Mouse (Mus musculus): ENCODE data around the gene Rfx3. TPM values are rescaled to one million over a fixed set of nuclear protein-coding genes. Genes with fewer than 3 reads are reported as not detected.

The Rfx3 gene
- total and polyA plus RNA-seq, 3 experiments = 1.1 to 62.0 (median 1.8) TPM

- DNase-seq (ENCODE audit: low read depth, low spot score) = no peak
- Histone ChIP-seq H3K9me3 (replicated peaks; ENCODE audit: insufficient read depth, low read length) (no peaks in the 10 kb centered on the region), H3K27ac (ENCODE audit: control insufficient read depth, low read depth, low read length) (no peak overlapping the region), H3K27me3 (ENCODE audit: control insufficient read depth in 1 of 2, insufficient read depth in 2 of 2, low read length in 2 of 2) (no peaks in the 10 kb centered on the region), H3K4me3 (ENCODE audit: control insufficient read depth in 1 of 2, insufficient read depth in 1 of 2, low read depth in 2 of 2, low read length in 2 of 2) (no peak overlapping the region), H3K9ac (ENCODE audit: control insufficient read depth, low read depth, low read length, poor library complexity, severe bottlenecking) (no peak overlapping the region), H3K79me2 (ENCODE audit: control insufficient read depth, insufficient read depth, low read length, poor library complexity) (no peaks in the 10 kb centered on the region), H3K36me3 (ENCODE audit: control insufficient read depth in 1 of 2, insufficient read depth in 2 of 2, low read length in 2 of 2) (no peaks in the 10 kb centered on the region), H3K4me1 (ENCODE audit: control insufficient read depth in 1 of 2, insufficient read depth in 2 of 2, low read length in 2 of 2) (no peaks in the 10 kb centered on the region)
- TF ChIP-seq CHD2 (IDR thresholded peaks at IDR 0.05; ENCODE audit: low read length) (no peak), MXI1 (IDR thresholded peaks at IDR 0.05; ENCODE audit: low read depth, low read length) (no peak), HCFC1 (IDR thresholded peaks at IDR 0.05; ENCODE audit: low read depth, low read length) (no peak), MAZ (IDR thresholded peaks at IDR 0.05; ENCODE audit: low read depth, low read length) (no peak), ELF1 (IDR thresholded peaks at IDR 0.05; ENCODE audit: low read depth, low read length) (no peak), POLR2AphosphoS2 (IDR thresholded peaks at IDR 0.05; ENCODE audit: low read length) (no peak), MAFK (IDR thresholded peaks at IDR 0.05; ENCODE audit: borderline replicate concordance, low read depth, low read length) (no peak), CTCF (IDR thresholded peaks at IDR 0.05 in 2 of 3, conservative IDR thresholded peaks at IDR 0.05 in 1 of 3; ENCODE audit: control insufficient read depth in 1 of 3, insufficient read depth in 1 of 3, low read depth in 2 of 3, low read length in 3 of 3, poor library complexity in 1 of 3, severe bottlenecking in 1 of 3) (no peak), ETS1 (IDR thresholded peaks at IDR 0.05; ENCODE audit: low read depth, low read length) (no peak), TCF12 (IDR thresholded peaks at IDR 0.05; ENCODE audit: low read depth, low read length) (no peak), MEF2A (IDR thresholded peaks at IDR 0.05; ENCODE audit: extremely low read depth, insufficient replicate concordance, low read depth, low read length, poor library complexity, severe bottlenecking) (no peak), USF2 (IDR thresholded peaks at IDR 0.05; ENCODE audit: borderline replicate concordance in 1 of 2, insufficient read depth in 1 of 2, low read depth in 1 of 2, low read length in 2 of 2) (no peak), ZC3H11A (IDR thresholded peaks at IDR 0.05; ENCODE audit: low read depth, low read length) (no peak), ZKSCAN1 (IDR thresholded peaks at IDR 0.05; ENCODE audit: low read depth, low read length) (no peak), POLR2AphosphoS5 (IDR thresholded peaks at IDR 0.05; ENCODE audit: borderline replicate concordance, low read depth, low read length) (no peak)
These were observed 172.3 kb downstream of the Rfx3 start for GRCm38 (mm10) chr19:27838635-27839034.

DNA sequence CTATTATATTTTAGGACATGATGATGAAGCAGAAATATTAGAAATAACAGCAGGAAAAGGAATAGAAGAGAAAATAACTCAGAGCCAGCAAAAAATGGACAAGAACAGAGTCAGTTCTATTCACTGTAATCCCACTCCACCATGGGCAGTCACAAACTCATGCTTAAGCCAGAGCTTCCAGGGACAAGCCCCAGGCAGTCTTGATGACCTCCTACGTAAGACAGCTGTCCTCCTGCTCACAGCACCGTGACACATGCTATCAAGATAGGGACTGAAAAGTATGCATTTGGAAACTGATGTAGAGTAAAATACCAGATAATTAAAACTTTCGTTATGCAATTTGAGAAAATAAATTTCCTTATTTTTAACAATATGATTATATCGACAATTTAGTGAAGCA is 172.9 kb downstream of the Rfx3 start:
- Histone ChIP-seq H3K36me3 (ENCODE audit: control insufficient read depth in 1 of 2, insufficient read depth in 2 of 2, low read length in 2 of 2) (no peaks in the 10 kb centered on the region), H3K27ac (ENCODE audit: control insufficient read depth, low read depth, low read length) (no peak overlapping the region), H3K9ac (ENCODE audit: control insufficient read depth, low read depth, low read length, poor library complexity, severe bottlenecking) (no peak overlapping the region), H3K27me3 (ENCODE audit: control insufficient read depth in 1 of 2, insufficient read depth in 2 of 2, low read length in 2 of 2) (no peaks in the 10 kb centered on the region), H3K9me3 (replicated peaks; ENCODE audit: insufficient read depth, low read length) (no peaks in the 10 kb centered on the region), H3K79me2 (ENCODE audit: control insufficient read depth, insufficient read depth, low read length, poor library complexity) (no peaks in the 10 kb centered on the region), H3K4me1 (ENCODE audit: control insufficient read depth in 1 of 2, insufficient read depth in 2 of 2, low read length in 2 of 2) (no peaks in the 10 kb centered on the region), H3K4me3 (ENCODE audit: control insufficient read depth in 1 of 2, insufficient read depth in 1 of 2, low read depth in 2 of 2, low read length in 2 of 2) (no peak overlapping the region)
- no peak for DNase-seq (ENCODE audit: low read depth, low spot score)
- TF ChIP-seq RCOR1 (IDR thresholded peaks at IDR 0.05; ENCODE audit: low read depth, low read length) (no peak), MAZ (IDR thresholded peaks at IDR 0.05; ENCODE audit: low read depth, low read length) (no peak), ETS1 (IDR thresholded peaks at IDR 0.05; ENCODE audit: low read depth, low read length) (no peak), ZMIZ1 (IDR thresholded peaks at IDR 0.05; ENCODE audit: low read depth, low read length) (no peak), UBTF (IDR thresholded peaks at IDR 0.05; ENCODE audit: borderline replicate concordance, insufficient read depth, low read depth, low read length) (no peak), JUND (IDR thresholded peaks at IDR 0.05; ENCODE audit: low read depth, low read length) (no peak), TCF12 (IDR thresholded peaks at IDR 0.05; ENCODE audit: low read depth, low read length) (no peak), GABPA (IDR thresholded peaks at IDR 0.05; ENCODE audit: low read depth, low read length) (no peak), HCFC1 (IDR thresholded peaks at IDR 0.05; ENCODE audit: low read depth, low read length) (no peak), EP300 (IDR thresholded peaks at IDR 0.05; ENCODE audit: low read depth in 1 of 2, low read length in 2 of 2) (no peak), USF1 (IDR thresholded peaks at IDR 0.05; ENCODE audit: low read depth, low read length) (no peak), TBP (IDR thresholded peaks at IDR 0.05; ENCODE audit: low read depth, low read length) (no peak)
